Mouse (Mus musculus) cerebellum, adult 9-11 months (tissue): ENCODE measurements around the gene Chil1.

Experiments
- DNase-seq: peaks from one replicate; pipeline ENCODE4 v3.0.0; 2022

Chil1 gene

GRCm38 (mm10) chr1:134182025-134182424 lies at the start of gene Chil1:
Gene Chil1 (plus strand): TSS chr1:134182176.
- peak; percentile 58 for DNase-seq

DNA sequence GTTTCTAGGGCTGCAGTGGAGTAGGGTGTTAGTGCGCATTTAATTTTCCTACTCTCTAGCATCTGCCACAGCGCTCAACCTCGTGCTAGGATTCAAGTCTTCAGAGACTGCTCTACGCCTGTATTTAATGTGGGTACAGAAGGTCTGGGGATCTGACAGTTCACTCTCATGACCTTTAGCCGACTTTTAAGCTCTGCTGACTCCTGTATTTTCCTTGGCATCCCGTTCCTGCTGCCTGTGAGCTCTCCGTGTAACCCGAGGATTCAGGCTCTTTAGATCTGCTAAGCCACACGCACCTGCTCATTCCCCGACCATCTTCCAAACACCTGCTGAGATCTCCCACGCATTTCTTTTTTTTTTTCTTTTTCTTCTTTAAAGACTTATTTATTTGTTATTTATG lies 48.7 kb upstream of the Chil1 start:
- no peak for DNase-seq

- no peak for DNase-seq
These were observed 45.6 kb upstream of the Chil1 start for GRCm38 (mm10) chr1:134136351-134136750.

- no peak for DNase-seq
These were observed 43.6 kb upstream of the Chil1 start for GRCm38 (mm10) chr1:134138424-134138823.

- no peak for DNase-seq
These were observed 39.6 kb upstream of the Chil1 start for GRCm38 (mm10) chr1:134142363-134142794.

DNA sequence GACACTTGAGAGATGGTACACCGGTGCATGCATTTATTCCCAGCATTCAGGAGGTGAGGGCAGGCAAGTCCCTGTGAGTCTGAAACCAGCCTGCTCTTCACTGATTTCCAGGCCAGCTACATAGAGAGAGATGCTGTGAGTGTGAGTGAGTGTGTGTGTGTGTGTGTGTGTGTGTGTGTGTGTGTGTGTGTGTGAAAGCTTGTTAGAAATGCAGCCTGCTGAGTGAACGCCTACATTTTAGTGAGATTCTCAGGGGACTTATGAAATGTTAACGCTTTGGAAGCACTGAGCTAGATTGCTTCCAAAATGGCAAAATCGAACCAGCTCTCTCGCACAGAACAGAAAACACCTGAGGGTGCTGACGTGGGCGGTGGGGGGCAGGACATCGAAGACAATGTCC lies 35.9 kb upstream of the Chil1 start:
- no peak for DNase-seq

GRCm38 (mm10) chr1:134150076-134150475 lies 31.9 kb upstream of the Chil1 start:
- DNase-seq, result no peak

DNA sequence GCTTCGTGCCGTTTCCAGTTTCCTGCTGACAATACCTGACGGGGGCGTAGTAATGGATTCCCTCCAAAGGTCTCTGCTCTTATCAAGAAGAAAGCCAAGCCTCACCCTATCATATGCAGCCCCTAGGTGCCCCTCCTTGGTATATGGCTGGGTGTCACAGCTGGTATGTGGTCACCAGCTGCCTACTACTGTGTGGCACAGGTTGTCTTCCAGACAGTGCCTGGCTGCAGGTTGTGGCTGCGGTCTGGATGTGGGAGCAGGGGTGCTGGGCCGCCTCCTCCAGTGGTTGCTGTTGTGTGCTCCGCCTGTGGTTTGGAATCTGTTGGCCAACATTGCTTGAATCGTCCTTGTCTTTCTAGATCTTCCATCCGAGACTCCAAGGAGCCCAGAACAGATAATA lies 31.2 kb upstream of the Chil1 start:
- DNase-seq, result no peak

DNA sequence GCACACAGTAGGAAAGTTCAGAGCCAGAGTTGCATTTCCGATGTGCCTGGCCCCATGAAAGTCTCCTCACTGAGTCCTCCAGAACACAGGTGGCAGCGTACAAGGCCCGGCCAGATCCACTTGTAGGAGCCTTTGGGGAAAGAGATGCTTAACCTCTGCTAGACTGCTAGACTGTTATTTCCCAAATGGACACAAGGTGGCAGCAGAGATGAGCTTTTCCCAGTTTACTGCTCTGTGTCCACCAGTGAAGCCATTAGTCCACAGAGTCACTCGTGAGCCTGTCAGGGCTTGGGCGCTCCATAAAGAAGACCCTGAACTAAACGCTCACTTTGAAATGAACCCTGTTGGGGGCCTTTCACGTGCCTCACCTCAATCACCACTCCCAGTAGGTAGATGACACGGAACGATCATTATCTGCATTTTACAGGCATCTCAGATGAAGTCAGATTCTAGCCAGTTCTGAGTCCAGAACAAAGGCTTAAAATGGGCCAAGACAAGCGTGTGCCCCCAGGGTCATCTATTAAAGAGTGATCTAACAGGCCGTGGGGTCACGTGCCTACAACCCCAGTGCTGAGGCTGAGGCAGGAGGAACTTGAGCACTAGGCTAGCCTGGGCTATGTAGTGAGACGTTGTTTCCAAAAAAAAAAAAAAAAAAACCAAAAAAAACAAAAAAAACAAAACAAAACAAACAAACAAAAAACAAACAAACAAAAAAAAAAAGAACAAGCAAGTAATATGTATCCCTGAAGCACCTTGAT lies 30.1 kb upstream of the Chil1 start:
- DNase-seq, result peak; percentile 86

- DNase-seq, result no peak
These were observed 29.1 kb upstream of the Chil1 start for GRCm38 (mm10) chr1:134152626-134153590.

DNA sequence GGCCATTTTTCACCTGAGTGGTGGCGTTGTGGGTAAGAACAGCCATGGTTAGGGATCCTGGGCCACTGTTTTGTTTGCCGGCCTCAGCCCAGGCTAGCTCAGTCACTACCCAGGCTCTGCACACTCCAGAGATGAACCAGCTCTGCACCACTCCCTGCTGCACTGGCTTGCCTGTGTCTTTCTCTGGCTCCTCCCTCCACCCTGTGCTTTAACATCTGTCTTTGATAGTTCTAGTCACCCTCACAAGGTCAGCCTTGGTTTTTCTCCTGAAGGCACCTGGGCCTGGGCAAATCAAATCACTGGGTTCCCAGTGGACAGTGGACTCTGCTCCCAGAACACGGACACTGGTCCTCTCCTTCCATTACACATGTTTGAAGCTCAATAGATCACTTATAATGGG lies 27.9 kb upstream of the Chil1 start:
- DNase-seq, result no peak

DNA sequence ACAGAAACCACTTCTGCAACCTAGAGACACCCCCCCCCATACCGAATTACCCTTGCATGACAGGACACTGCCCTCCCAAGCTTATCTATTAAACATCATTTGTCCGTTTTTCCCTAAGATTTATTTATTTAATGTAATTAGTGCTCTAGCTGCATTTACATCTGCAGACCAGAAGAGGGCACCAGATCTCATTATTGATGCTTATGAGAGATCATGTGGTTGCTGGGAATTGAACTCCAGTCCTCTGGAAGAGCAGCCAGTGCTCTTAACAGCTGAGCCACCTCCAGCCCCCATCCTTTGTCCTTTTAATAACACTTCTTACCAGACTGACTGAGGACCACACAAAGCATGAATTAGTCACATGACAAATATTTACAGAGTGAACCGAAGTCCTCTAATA lies 27.3 kb upstream of the Chil1 start:
- no peak for DNase-seq

DNA sequence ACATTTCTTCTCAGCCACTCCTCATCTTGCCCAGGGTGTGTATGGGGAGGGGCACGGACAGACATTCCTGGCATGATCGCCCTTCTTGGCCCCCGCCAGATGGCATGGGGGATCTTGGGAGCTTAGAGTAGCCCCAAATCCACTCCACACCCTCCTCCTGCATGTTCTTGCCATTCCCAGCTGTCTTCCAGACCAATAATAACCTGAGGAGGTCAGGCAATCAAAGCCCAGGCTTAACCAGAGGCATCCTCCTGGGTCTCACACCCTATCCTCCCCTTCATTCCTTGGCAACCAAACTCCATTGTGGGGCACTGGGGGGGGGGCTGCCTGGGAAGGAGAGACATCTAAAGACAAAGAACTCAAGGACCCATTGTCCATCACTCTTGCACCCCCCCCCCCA lies 21.6 kb upstream of the Chil1 start:
- DNase-seq, result no peak

DNA sequence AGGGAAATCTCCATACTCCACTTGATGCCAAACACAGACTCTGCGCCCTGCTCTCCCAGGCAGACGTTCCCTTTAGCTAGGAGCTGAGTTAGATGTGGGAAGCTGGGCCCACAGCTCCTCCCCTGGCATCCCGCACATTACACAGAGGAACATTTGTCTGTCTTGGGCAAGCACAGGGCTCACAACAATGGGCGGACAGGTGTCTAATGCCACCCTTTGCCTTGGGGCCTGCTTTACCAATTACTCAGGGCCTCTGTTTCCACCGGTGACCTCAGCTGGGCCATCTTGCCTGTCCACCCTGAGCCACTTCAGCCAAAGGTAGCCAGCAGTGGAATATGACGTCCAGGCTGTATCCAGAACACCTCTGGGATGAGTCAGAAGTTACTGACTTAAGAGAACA lies 20.6 kb upstream of the Chil1 start:
- no peak for DNase-seq

DNA sequence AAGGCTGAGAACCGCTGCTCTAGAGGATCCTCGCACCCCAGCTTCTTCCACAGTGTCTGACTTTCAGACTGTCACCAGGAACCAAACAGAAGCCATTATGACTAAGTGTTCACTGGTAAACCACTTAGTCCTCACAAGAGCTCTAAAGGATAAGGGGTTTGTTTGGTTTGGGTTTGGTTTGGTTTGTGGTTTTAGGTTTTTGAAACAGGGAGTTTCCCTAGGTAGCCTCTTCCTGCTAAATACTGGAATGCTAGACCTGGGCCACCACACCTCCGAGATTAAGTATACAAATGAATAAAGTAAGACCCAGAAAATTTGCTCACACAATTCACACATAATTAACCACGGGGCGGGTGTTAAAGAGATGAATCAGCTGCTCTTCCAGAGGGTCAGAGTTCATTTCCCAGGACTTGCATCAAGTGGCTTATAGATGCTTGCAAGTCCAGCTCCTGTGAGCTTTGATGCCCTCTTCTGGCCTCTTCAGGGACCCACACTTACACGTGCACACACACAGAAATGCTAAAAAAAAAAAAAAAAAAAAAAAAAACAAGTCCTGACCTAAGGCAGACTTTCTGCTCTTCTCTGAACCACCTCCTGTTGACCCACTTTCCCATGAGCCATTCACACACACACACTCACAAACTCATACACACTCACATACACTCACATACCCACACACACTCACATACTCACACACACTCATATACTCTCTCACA lies 19.3 kb upstream of the Chil1 start:
- DNase-seq, result no peak

DNA sequence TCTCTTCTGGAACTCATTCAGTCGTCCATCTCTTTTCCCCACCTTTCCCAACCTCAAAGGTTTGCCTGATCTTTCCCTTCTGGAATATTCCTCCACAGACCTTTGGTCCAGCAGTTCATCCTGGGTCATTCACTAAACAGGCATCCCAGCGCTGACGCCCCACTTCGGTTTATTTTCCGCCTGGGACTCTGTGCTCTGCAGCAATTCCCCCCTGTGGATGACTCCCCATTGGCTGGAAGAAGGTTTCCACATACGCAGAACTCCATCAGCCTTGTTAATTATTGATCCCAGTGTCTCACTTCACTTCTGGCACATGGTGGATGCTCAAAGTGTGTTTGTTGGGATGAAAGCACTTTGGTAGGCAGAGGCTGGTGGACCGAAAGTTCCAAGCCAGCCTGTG lies 18.5 kb upstream of the Chil1 start:
- DNase-seq, result no peak

DNA sequence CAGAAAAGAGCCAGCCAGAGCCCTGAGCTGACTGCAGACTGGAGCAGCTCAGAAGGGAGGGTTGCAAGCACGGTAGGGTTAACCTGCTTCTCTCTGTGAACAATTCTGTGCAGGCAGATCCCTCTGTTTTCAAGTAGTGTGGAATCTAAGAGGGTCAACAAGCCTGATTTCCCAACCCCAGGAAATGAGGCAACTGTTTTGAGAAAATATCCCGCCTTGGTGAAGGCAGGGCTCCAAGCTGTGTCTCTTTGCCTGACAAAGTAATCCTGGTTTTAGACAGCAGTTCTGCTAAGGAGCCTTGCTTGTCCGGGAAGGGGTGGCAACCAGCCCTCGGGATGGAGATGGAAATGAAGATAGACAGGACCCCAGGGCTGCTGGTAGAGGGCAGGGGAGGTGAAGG lies 17.5 kb upstream of the Chil1 start:
- DNase-seq, result no peak

DNA sequence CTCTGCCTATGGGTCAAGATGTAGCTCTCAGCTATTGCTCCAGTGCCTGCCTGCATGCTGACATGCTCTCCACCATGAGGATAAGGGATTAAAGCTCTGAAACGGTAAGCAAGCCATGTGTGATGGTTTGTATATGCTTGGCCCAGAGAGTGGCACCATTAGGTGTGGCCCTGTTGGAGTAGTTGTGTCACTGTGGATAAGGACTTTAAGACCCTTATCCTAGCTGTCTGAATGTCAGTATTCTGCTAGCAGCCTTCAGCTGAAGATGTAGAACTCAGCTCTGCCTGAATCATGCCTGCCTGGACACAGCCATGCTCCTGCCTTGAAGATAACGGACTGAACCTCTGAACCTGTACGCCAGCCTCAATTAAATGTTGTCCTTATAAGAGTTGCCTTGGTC lies 15.4 kb upstream of the Chil1 start:
- no peak for DNase-seq

GRCm38 (mm10) chr1:134167416-134168305 lies 14.3 kb upstream of the Chil1 start:
- DNase-seq, result peak; percentile 84

DNA sequence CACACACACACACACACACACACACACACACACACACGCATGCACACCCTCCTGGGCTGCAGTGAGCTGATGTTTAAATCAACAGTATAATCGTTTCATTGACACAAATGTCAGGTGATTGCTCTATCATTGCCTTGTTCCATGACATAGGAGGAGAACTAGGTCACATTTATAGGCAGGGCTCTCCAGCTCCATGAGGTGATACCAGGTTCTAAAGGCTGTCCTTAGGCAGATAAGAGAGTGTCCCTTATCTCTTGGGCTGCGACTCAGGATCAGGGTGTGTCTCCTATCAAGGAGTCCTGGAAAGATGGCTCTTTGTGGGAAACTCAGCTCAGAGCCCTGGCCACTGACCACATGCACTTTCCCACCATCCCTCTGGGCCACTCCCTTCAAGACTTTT lies 13.4 kb upstream of the Chil1 start:
- DNase-seq, result no peak

DNA sequence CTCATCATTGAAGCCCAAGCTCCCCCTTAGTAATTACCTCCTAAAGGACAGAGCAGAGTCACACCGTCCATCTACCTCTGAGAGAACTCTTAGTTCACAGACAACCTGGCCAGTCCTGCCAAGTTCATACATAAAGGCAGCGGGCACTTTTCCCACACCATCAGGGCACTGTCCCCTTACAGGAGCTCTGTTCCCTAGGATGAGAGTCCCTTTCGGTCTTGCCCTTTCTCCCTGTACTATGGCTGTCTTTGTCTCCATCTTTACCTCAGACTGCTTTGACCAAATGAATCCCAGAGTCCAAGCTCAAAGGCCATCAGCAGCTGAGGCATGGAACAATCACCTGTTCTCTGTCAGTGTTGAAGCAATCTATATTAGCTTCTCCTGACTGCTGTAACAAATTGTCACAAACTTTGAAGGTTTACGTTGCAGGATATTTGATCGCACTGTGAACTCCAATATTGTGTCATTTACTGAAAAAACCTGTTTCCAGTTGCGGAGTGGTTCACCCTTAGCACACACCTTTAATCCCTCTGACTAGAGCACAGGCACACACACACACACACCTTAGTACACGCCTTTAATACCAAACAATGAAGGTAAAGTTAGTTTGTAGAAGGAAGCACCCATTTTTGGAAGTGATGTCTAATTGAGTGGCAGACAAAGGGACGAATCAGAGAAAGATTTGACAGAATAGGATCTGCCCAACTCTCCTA lies 12.8 kb upstream of the Chil1 start:
- DNase-seq, result no peak

GRCm38 (mm10) chr1:134173081-134173480 lies 8.9 kb upstream of the Chil1 start:
- DNase-seq, result no peak
